Mouse (Mus musculus): ENCODE measurements around the gene Gskip. TPM values are rescaled to one million over a fixed set of nuclear protein-coding genes. Genes with fewer than 3 reads are reported as not detected.

Gskip gene
- polyA plus RNA-seq, 1 experiment from 2014 or later: 34.0 TPM

DNA sequence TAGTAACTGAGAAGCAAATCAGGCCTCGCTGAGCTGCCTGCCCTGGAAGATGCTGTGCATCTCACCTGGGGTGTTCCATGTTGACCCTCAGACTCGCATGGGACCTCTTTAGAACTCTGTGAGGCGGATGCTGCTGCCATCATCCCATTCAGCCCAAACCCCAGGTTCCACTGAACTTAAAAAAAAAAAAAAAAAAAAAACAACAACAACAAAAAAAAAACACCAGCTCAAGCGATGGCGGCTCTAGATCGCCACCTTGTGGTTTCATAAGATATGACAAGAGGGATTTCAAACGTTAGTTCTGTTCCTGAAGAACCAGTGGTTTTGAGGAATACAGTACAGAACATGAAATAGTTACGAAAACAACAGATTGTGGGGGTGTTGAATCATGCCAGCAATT lies 43.3 kb downstream of the Gskip start:
- no peak overlapping the region for H3K4me3 ChIP-seq
- WGBS: 31% methylated on average over 8 of the region's 8 CpGs
- H3K9me3 ChIP-seq: no peaks in the 10 kb centered on the region
- no peaks in the 10 kb centered on the region for H3K4me1 ChIP-seq
- DNase-seq (ENCODE audit: extremely low spot score, low spot score): no peak
- H3K27me3 ChIP-seq (ENCODE audit: poor library complexity, severe bottlenecking): no peaks in the 10 kb centered on the region
- no peaks in the 10 kb centered on the region for H3K36me3 ChIP-seq (replicated peaks)
- H3K27ac ChIP-seq: no peak overlapping the region

- Histone ChIP-seq H3K9me3 (no peaks in the 10 kb centered on the region), H3K27ac (no peak overlapping the region), H3K36me3 (replicated peaks) (no peaks in the 10 kb centered on the region), H3K27me3 (ENCODE audit: poor library complexity, severe bottlenecking) (no peaks in the 10 kb centered on the region), H3K4me3 (no peak overlapping the region), H3K4me1 (peaks cover 3% of the 10 kb centered on the region; the same call in 1 of the 2 replicates)
- DNase-seq (ENCODE audit: extremely low spot score, low spot score): no peak
- WGBS: 90% methylated on average over 6 of the region's 6 CpGs
Measured at GRCm38 (mm10) chr12:105730851-105731460, 46.3 kb downstream of the Gskip start.

GRCm38 (mm10) chr12:105733370-105734159 lies 48.9 kb downstream of the Gskip start:
- H3K4me3 ChIP-seq: no peak overlapping the region
- H3K27ac ChIP-seq: no peak overlapping the region
- no peak for DNase-seq (ENCODE audit: extremely low spot score, low spot score)
- H3K4me1 ChIP-seq: peaks cover 3% of the 10 kb centered on the region; the same call in 1 of the 2 replicates
- H3K36me3 ChIP-seq (replicated peaks): no peaks in the 10 kb centered on the region
- H3K27me3 ChIP-seq (ENCODE audit: poor library complexity, severe bottlenecking): no peaks in the 10 kb centered on the region
- WGBS: 79% methylated on average over 9 of the region's 9 CpGs
- H3K9me3 ChIP-seq: no peaks in the 10 kb centered on the region

DNA sequence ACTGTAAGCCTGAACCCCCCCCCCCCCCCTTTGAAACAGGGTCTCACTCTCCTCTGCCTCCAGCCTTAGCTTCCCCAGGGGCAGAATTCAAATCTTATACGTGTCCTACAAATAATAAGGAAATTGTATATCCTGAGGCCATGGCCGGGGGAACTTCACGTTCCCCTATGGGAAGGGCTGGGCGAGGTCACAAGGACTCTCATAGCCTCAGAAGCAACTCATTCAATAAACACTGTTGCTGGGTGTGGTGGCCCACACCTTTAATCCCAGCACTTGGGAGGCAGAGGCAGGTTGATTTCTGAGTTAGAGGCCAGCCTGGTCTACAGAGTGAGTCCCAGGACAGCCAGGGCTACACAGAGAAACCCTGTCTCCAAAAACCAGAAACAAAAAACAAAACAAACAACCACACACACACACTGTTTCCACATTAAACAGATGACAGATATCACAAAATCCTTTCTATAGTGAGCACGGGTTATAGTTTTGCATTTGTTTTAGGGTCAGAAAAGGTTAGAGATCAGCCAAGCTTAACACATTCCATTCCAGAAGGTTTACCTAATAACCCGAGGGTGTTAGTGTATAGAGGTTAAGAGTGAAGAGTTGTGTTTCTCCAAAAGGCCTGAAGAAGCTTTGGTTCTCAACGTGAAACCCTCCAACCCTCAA lies 50.7 kb downstream of the Gskip start:
- no peak for DNase-seq (ENCODE audit: extremely low spot score, low spot score)
- no peak overlapping the region for H3K4me3 ChIP-seq
- no peaks in the 10 kb centered on the region for H3K27me3 ChIP-seq (ENCODE audit: poor library complexity, severe bottlenecking)
- H3K4me1 ChIP-seq: peaks cover 3% of the 10 kb centered on the region; the same call in 1 of the 2 replicates
- no peaks in the 10 kb centered on the region for H3K9me3 ChIP-seq
- 78% methylated on average over 7 of the region's 7 CpGs for WGBS
- H3K27ac ChIP-seq: no peak overlapping the region
- H3K36me3 ChIP-seq (replicated peaks): no peaks in the 10 kb centered on the region

- H3K4me1 ChIP-seq: peaks cover 3% of the 10 kb centered on the region; the same call in 1 of the 2 replicates
- DNase-seq (ENCODE audit: extremely low spot score, low spot score): no peak
- no peaks in the 10 kb centered on the region for H3K9me3 ChIP-seq
- no peak overlapping the region for H3K4me3 ChIP-seq
- H3K27me3 ChIP-seq (ENCODE audit: poor library complexity, severe bottlenecking): no peaks in the 10 kb centered on the region
- WGBS: 91% methylated on average over 6 of the region's 6 CpGs
- H3K27ac ChIP-seq: no peak overlapping the region
- H3K36me3 ChIP-seq (replicated peaks): no peaks in the 10 kb centered on the region
Measured at GRCm38 (mm10) chr12:105735889-105736251, 51.2 kb downstream of the Gskip start.

DNA sequence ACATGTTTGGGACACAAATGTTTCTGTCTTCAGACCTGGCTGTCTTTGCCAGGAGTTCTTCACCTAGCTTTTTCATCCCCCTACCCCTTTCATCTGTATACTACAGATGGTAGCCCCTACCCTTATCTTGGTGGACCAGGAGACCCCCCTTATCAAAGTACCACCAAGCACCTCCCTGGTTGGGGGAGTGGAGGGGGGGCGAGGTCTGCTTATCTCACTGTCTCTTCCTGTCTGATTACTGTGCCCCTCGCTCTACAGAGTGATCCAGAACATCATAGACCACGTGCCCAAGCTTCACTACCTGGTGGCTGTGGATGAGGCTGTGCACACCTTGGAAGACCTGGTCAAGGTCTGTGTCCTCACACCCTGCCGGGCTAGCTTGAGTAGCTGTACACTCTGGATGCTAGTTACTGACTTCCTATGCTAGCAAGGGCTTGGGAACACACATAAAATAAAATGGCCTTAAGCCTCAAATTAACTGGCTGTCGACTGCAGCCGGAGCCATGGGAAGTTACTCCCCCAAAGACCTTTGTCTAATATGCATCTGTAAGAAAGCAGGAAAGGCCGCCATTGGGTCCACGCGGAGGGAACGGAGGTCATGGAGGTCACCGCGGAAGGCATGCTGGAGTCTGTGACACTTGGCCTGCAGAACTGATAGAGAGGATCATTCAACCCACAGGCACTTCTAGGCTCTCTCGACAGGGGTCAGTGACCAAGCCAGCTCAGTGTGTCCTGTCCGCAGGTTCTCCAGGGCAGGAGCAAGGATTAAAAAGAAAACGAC lies 53.9 kb downstream of the Gskip start:
- no peak overlapping the region for H3K4me3 ChIP-seq
- 84% methylated on average over 15 of the region's 15 CpGs for whole genome bisulfite sequencing
- H3K4me1 ChIP-seq: peaks cover 3% of the 10 kb centered on the region; the same call in 1 of the 2 replicates
- H3K36me3 ChIP-seq (replicated peaks): no peaks in the 10 kb centered on the region
- H3K27me3 ChIP-seq (ENCODE audit: poor library complexity, severe bottlenecking): no peaks in the 10 kb centered on the region
- no peak overlapping the region for H3K27ac ChIP-seq
- H3K9me3 ChIP-seq: no peaks in the 10 kb centered on the region
- no peak for DNase-seq (ENCODE audit: extremely low spot score, low spot score)

DNA sequence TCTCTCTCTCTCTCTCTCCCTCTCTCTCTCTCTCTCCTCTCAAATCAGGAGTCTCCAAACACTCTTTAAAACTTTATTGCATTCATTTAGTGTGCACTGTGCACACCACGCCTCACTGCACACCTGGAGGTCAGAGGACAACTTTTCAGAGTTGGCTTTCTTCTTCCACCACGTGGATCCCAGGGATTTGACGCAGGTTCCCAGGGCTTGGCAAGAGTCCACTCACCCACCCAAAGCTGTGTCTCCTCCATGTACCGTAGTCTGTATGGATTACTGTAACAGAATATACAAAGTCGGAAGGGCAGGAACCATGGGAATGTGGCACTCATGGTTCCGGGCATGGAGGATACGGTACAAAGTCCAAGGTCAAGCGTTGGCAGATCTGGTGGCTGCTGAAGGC lies 55.0 kb downstream of the Gskip start:
- no peak overlapping the region for H3K4me3 ChIP-seq
- H3K36me3 ChIP-seq (replicated peaks): no peaks in the 10 kb centered on the region
- H3K27ac ChIP-seq: no peak overlapping the region
- H3K9me3 ChIP-seq: no peaks in the 10 kb centered on the region
- WGBS: 94% methylated on average over 8 of the region's 8 CpGs
- H3K4me1 ChIP-seq: no peaks in the 10 kb centered on the region
- DNase-seq (ENCODE audit: extremely low spot score, low spot score): no peak
- no peaks in the 10 kb centered on the region for H3K27me3 ChIP-seq (ENCODE audit: poor library complexity, severe bottlenecking)

- no peak overlapping the region for H3K27ac ChIP-seq
- 94% methylated on average over 5 of the region's 5 CpGs for WGBS
- H3K4me1 ChIP-seq: no peaks in the 10 kb centered on the region
- H3K4me3 ChIP-seq: no peak overlapping the region
- DNase-seq (ENCODE audit: extremely low spot score, low spot score): no peak
- H3K36me3 ChIP-seq (replicated peaks): no peaks in the 10 kb centered on the region
- no peaks in the 10 kb centered on the region for H3K27me3 ChIP-seq (ENCODE audit: poor library complexity, severe bottlenecking)
- no peaks in the 10 kb centered on the region for H3K9me3 ChIP-seq
Measured at GRCm38 (mm10) chr12:105748114-105748513, 63.5 kb downstream of the Gskip start.

Other genes starting within 250 kb of the Gskip start
- 1.9 and 2.2 TPM in 2 replicates for gene D430019H16Rik, start 231.0 kb upstream of the Gskip start, polyA plus RNA-seq (2016; fragmentation: Nextera tagmentation; extraction: Ambion mirVana)
- gene Bdkrb2, start 121.6 kb upstream of the Gskip start, polyA plus RNA-seq (2016; fragmentation: Nextera tagmentation; extraction: Ambion mirVana): 0.25 and 0.42 TPM in 2 replicates
- gene Bdkrb1, start 81.7 kb upstream of the Gskip start, polyA plus RNA-seq (2016; fragmentation: Nextera tagmentation; extraction: Ambion mirVana): not detected in 2 replicates
- gene Atg2b, start 382 bp downstream of the Gskip start, polyA plus RNA-seq (2016; fragmentation: Nextera tagmentation; extraction: Ambion mirVana): 11.4 and 12.2 TPM in 2 replicates
- 0.15 and 0.16 TPM in 2 replicates for gene Ak7, start 21.1 kb downstream of the Gskip start, polyA plus RNA-seq (2016; fragmentation: Nextera tagmentation; extraction: Ambion mirVana)
- 290 and 300 TPM in 2 replicates for gene Papola, start 99.9 kb downstream of the Gskip start, polyA plus RNA-seq (2016; fragmentation: Nextera tagmentation; extraction: Ambion mirVana)